Mouse (Mus musculus) olfactory bulb, adult 2 months (tissue): ENCODE measurements around the gene Olfr371.

ENCODE experiments used
- CTCF ChIP-seq: fragments of 200-500 bp; IDR thresholded peaks from 2 replicates; pipeline ENCODE4 v1.5.1; 2012; ENCODE audit warnings: low read depth, mild to moderate bottlenecking, low read length, moderate library complexity; ENCODE audit not compliant: insufficient read depth
- POLR2A ChIP-seq: fragments of 200-500 bp; IDR thresholded peaks from 2 replicates; pipeline ENCODE4 v1.6.1; 2012; ENCODE audit warnings: mild to moderate bottlenecking, low read depth, low read length, moderate library complexity; ENCODE audit not compliant: insufficient read depth

DNA sequence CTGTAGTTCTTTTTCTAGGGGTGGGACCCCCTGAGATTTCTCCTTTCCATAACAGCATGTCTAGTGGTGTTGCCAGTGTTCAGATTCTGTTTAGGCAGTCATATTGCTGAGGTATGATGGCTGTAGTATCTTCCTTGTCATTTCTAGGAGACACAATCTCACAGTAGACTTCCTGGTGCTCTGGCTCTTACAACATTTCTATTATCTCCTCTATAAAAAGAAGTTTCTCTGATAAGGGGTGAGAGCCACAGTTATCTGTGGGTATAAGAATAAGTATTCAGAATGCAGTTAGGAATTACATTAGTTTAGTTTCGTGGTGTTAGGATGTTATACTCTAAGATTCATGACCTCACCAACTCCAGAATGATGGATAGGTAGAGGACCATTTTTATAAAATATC is 1.5 kb downstream of the Olfr371 start:
- TF ChIP-seq CTCF (no peak), POLR2A (no peak)
